Mouse (Mus musculus): ENCODE results near the gene Cacna1e. TPM values are rescaled to one million over a fixed set of nuclear protein-coding genes. Genes with fewer than 3 reads are reported as not detected.

The Cacna1e gene
- polyA plus RNA-seq, 1 experiment from 2014 or later: 0.47 TPM

GRCm38 (mm10) chr1:154617743-154618455 lies 266.4 kb downstream of the Cacna1e start:
- H3K27me3 ChIP-seq (replicated peaks; ENCODE audit: control insufficient read depth, insufficient read depth, low read length): no peaks in the 10 kb centered on the region
- no peaks in the 10 kb centered on the region for H3K9me3 ChIP-seq (ENCODE audit: control insufficient read depth, low read length)
- DNase-seq (ENCODE audit: low spot score): no peak
- ATAC-seq (replicated peaks; ENCODE audit: low FRiP score): no peak
- no peaks in the 10 kb centered on the region for H3K4me1 ChIP-seq (replicated peaks; ENCODE audit: control insufficient read depth, insufficient read depth, low read length)
- no peak overlapping the region for H3K27ac ChIP-seq (ENCODE audit: low read depth, low read length)
- H3K4me2 ChIP-seq: no peak overlapping the region
- H3K4me3 ChIP-seq (ENCODE audit: low read depth, low read length): no peak overlapping the region
- WGBS: 52% methylated on average over 7 of the region's 7 CpGs
- no peak overlapping the region for H3K9ac ChIP-seq (ENCODE audit: low read depth, low read length)
- H3K36me3 ChIP-seq (ENCODE audit: control insufficient read depth, insufficient read depth, low read length): no peaks in the 10 kb centered on the region

- H3K36me3 ChIP-seq (ENCODE audit: control insufficient read depth, insufficient read depth, low read length): no peaks in the 10 kb centered on the region
- DNase-seq (ENCODE audit: low spot score) (no peak), ATAC-seq (replicated peaks; ENCODE audit: low FRiP score) (no peak)
- no peak overlapping the region for H3K27ac ChIP-seq (ENCODE audit: low read depth, low read length)
- H3K9ac ChIP-seq (ENCODE audit: low read depth, low read length): no peak overlapping the region
- no peaks in the 10 kb centered on the region for H3K4me1 ChIP-seq (replicated peaks; ENCODE audit: control insufficient read depth, insufficient read depth, low read length)
- no peak overlapping the region for H3K4me2 ChIP-seq
- WGBS: 75% methylated on average over 7 of the region's 7 CpGs
- no peaks in the 10 kb centered on the region for H3K27me3 ChIP-seq (replicated peaks; ENCODE audit: control insufficient read depth, insufficient read depth, low read length)
- no peak overlapping the region for H3K4me3 ChIP-seq (ENCODE audit: low read depth, low read length)
- H3K9me3 ChIP-seq (ENCODE audit: control insufficient read depth, low read length): no peaks in the 10 kb centered on the region
Measured at GRCm38 (mm10) chr1:154615759-154616158, 268.5 kb downstream of the Cacna1e start.

GRCm38 (mm10) chr1:154608516-154608915 lies 275.8 kb downstream of the Cacna1e start:
- no peak for DNase-seq (ENCODE audit: low spot score)
- Histone ChIP-seq H3K9ac (ENCODE audit: low read depth, low read length) (no peak overlapping the region), H3K9me3 (ENCODE audit: control insufficient read depth, low read length) (no peaks in the 10 kb centered on the region), H3K36me3 (ENCODE audit: control insufficient read depth, insufficient read depth, low read length) (no peaks in the 10 kb centered on the region), H3K4me2 (no peak overlapping the region), H3K27ac (ENCODE audit: low read depth, low read length) (no peak overlapping the region), H3K4me1 (replicated peaks; ENCODE audit: control insufficient read depth, insufficient read depth, low read length) (no peaks in the 10 kb centered on the region), H3K27me3 (replicated peaks; ENCODE audit: control insufficient read depth, insufficient read depth, low read length) (no peaks in the 10 kb centered on the region), H3K4me3 (ENCODE audit: low read depth, low read length) (no peak overlapping the region)
- 55% methylated on average over 4 of the region's 4 CpGs for whole genome bisulfite sequencing
- ATAC-seq (replicated peaks; ENCODE audit: low FRiP score): no peak

GRCm38 (mm10) chr1:154607406-154607805 lies 276.9 kb downstream of the Cacna1e start:
- 57% methylated on average over 3 of the region's 3 CpGs for WGBS
- Histone ChIP-seq H3K4me3 (ENCODE audit: low read depth, low read length) (no peak overlapping the region), H3K27me3 (replicated peaks; ENCODE audit: control insufficient read depth, insufficient read depth, low read length) (no peaks in the 10 kb centered on the region), H3K4me2 (no peak overlapping the region), H3K9me3 (ENCODE audit: control insufficient read depth, low read length) (no peaks in the 10 kb centered on the region), H3K4me1 (replicated peaks; ENCODE audit: control insufficient read depth, insufficient read depth, low read length) (no peaks in the 10 kb centered on the region), H3K27ac (ENCODE audit: low read depth, low read length) (no peak overlapping the region), H3K36me3 (ENCODE audit: control insufficient read depth, insufficient read depth, low read length) (no peaks in the 10 kb centered on the region), H3K9ac (ENCODE audit: low read depth, low read length) (no peak overlapping the region)
- ATAC-seq (replicated peaks; ENCODE audit: low FRiP score) (no peak), DNase-seq (ENCODE audit: low spot score) (no peak)

GRCm38 (mm10) chr1:154605601-154606000 lies 278.7 kb downstream of the Cacna1e start:
- Histone ChIP-seq H3K27me3 (replicated peaks; ENCODE audit: control insufficient read depth, insufficient read depth, low read length) (no peaks in the 10 kb centered on the region), H3K9ac (ENCODE audit: low read depth, low read length) (no peak overlapping the region), H3K27ac (ENCODE audit: low read depth, low read length) (no peak overlapping the region), H3K9me3 (ENCODE audit: control insufficient read depth, low read length) (no peaks in the 10 kb centered on the region; the same call in 1 of the 2 replicates), H3K4me3 (ENCODE audit: low read depth, low read length) (no peak overlapping the region), H3K4me2 (no peak overlapping the region), H3K36me3 (ENCODE audit: control insufficient read depth, insufficient read depth, low read length) (no peaks in the 10 kb centered on the region), H3K4me1 (replicated peaks; ENCODE audit: control insufficient read depth, insufficient read depth, low read length) (no peaks in the 10 kb centered on the region)
- no peak for DNase-seq (ENCODE audit: low spot score)
- ATAC-seq (replicated peaks; ENCODE audit: low FRiP score): no peak
- WGBS: 82% methylated on average over 2 of the region's 2 CpGs

GRCm38 (mm10) chr1:154603781-154604180 lies 280.5 kb downstream of the Cacna1e start:
- no peaks in the 10 kb centered on the region for H3K36me3 ChIP-seq (ENCODE audit: control insufficient read depth, insufficient read depth, low read length)
- DNase-seq (ENCODE audit: low spot score) (no peak), ATAC-seq (replicated peaks; ENCODE audit: low FRiP score) (no peak)
- H3K27ac ChIP-seq (ENCODE audit: low read depth, low read length): no peak overlapping the region
- H3K4me2 ChIP-seq: no peak overlapping the region
- no peak overlapping the region for H3K4me3 ChIP-seq (ENCODE audit: low read depth, low read length)
- H3K4me1 ChIP-seq (replicated peaks; ENCODE audit: control insufficient read depth, insufficient read depth, low read length): no peaks in the 10 kb centered on the region
- H3K27me3 ChIP-seq (replicated peaks; ENCODE audit: control insufficient read depth, insufficient read depth, low read length): no peaks in the 10 kb centered on the region
- no peak overlapping the region for H3K9ac ChIP-seq (ENCODE audit: low read depth, low read length)
- no peaks in the 10 kb centered on the region; the same call in 1 of the 2 replicates for H3K9me3 ChIP-seq (ENCODE audit: control insufficient read depth, low read length)

GRCm38 (mm10) chr1:154602531-154602930 lies 281.8 kb downstream of the Cacna1e start:
- Histone ChIP-seq H3K36me3 (ENCODE audit: control insufficient read depth, insufficient read depth, low read length) (no peaks in the 10 kb centered on the region), H3K4me2 (no peak overlapping the region), H3K27ac (ENCODE audit: low read depth, low read length) (no peak overlapping the region), H3K4me3 (ENCODE audit: low read depth, low read length) (no peak overlapping the region), H3K9ac (ENCODE audit: low read depth, low read length) (no peak overlapping the region), H3K9me3 (ENCODE audit: control insufficient read depth, low read length) (no peaks in the 10 kb centered on the region; the same call in 1 of the 2 replicates), H3K4me1 (replicated peaks; ENCODE audit: control insufficient read depth, insufficient read depth, low read length) (no peaks in the 10 kb centered on the region), H3K27me3 (replicated peaks; ENCODE audit: control insufficient read depth, insufficient read depth, low read length) (no peaks in the 10 kb centered on the region)
- WGBS: 90% methylated on average over 1 of the region's 1 CpGs
- DNase-seq (ENCODE audit: low spot score) (no peak), ATAC-seq (replicated peaks; ENCODE audit: low FRiP score) (no peak)

GRCm38 (mm10) chr1:154582516-154582915 lies 301.8 kb downstream of the Cacna1e start:
- DNase-seq (ENCODE audit: low spot score) (no peak), ATAC-seq (replicated peaks; ENCODE audit: low FRiP score) (no peak)
- no peak overlapping the region for H3K9ac ChIP-seq (ENCODE audit: low read depth, low read length)
- H3K27me3 ChIP-seq (replicated peaks; ENCODE audit: control insufficient read depth, insufficient read depth, low read length): no peaks in the 10 kb centered on the region
- no peak overlapping the region for H3K4me3 ChIP-seq (ENCODE audit: low read depth, low read length)
- 76% methylated on average over 3 of the region's 3 CpGs for WGBS
- no peaks in the 10 kb centered on the region for H3K9me3 ChIP-seq (ENCODE audit: control insufficient read depth, low read length)
- no peak overlapping the region for H3K4me2 ChIP-seq
- no peak overlapping the region for H3K27ac ChIP-seq (ENCODE audit: low read depth, low read length)
- no peaks in the 10 kb centered on the region for H3K36me3 ChIP-seq (ENCODE audit: control insufficient read depth, insufficient read depth, low read length)
- no peaks in the 10 kb centered on the region for H3K4me1 ChIP-seq (replicated peaks; ENCODE audit: control insufficient read depth, insufficient read depth, low read length)

- no peak overlapping the region for H3K4me2 ChIP-seq
- H3K4me3 ChIP-seq (ENCODE audit: low read depth, low read length): no peak overlapping the region
- no peaks in the 10 kb centered on the region for H3K9me3 ChIP-seq (ENCODE audit: control insufficient read depth, low read length)
- H3K36me3 ChIP-seq (ENCODE audit: control insufficient read depth, insufficient read depth, low read length): no peaks in the 10 kb centered on the region
- H3K27ac ChIP-seq (ENCODE audit: low read depth, low read length): no peak overlapping the region
- 71% methylated on average over 2 of the region's 2 CpGs for WGBS
- no peaks in the 10 kb centered on the region for H3K4me1 ChIP-seq (replicated peaks; ENCODE audit: control insufficient read depth, insufficient read depth, low read length)
- H3K9ac ChIP-seq (ENCODE audit: low read depth, low read length): no peak overlapping the region
- ATAC-seq (replicated peaks; ENCODE audit: low FRiP score) (no peak), DNase-seq (ENCODE audit: low spot score) (no peak)
- H3K27me3 ChIP-seq (replicated peaks; ENCODE audit: control insufficient read depth, insufficient read depth, low read length): no peaks in the 10 kb centered on the region
Measured at GRCm38 (mm10) chr1:154579929-154580328, 304.4 kb downstream of the Cacna1e start.

Data from liver, embryonic 11.5 days (tissue).